Mouse (Mus musculus) heart, embryonic 12.5 days (tissue): ENCODE measurements at regions not wholly inside any gene's neighbourhood (a gene's known extent, or its start where the extent isn't known, plus 50 kb on each side); places are given as distances from the start of the nearest gene placed in this dataset.
"Not testable (repeated sequence)": the region's sequence is repeated elsewhere in the genome, so short reads cannot be mapped to it uniquely, and the experiment has no call there.

Source experiments
- ATAC-seq: fragments of 200-750 bp; cut with Nextera tagmentation; 2 replicates; pipeline ENCODE4 v1.8.0; 2017; ENCODE audit warnings: moderate TSS enrichment, moderate library complexity; ENCODE audit not compliant: insufficient number of reproducible peaks, low FRiP score
- H3K27ac ChIP-seq: fragments of 300-500 bp; sonication (generic); 2 replicates; pipeline ENCODE4 v1.5.1; 2016; ENCODE audit warnings: mild to moderate bottlenecking, moderate library complexity; ENCODE audit not compliant: poor library complexity, severe bottlenecking
- H3K27me3 ChIP-seq: fragments of 300-500 bp; sonication (generic); replicated peaks from 2 replicates; pipeline ENCODE4 v1.6.1; 2016; ENCODE audit warnings: mild to moderate bottlenecking, moderate library complexity
- H3K36me3 ChIP-seq: fragments of 300-500 bp; sonication (generic); 2 replicates; pipeline ENCODE4 v1.6.1; 2016; ENCODE audit warnings: mild to moderate bottlenecking, moderate library complexity
- H3K4me1 ChIP-seq: fragments of 300-500 bp; sonication (generic); replicated peaks from 2 replicates; pipeline ENCODE4 v1.6.1; 2016; ENCODE audit warnings: mild to moderate bottlenecking
- H3K4me2 ChIP-seq: fragments of 300-500 bp; sonication (generic); 2 replicates; pipeline ENCODE4 v1.6.1; 2016; ENCODE audit warnings: mild to moderate bottlenecking, moderate library complexity
- H3K4me3 ChIP-seq: fragments of 300-500 bp; sonication (generic); 2 replicates; pipeline ENCODE4 v1.5.1; 2016; ENCODE audit warnings: mild to moderate bottlenecking
- H3K9ac ChIP-seq: fragments of 300-500 bp; sonication (generic); 2 replicates; pipeline ENCODE4 v1.6.1; 2016; ENCODE audit warnings: mild to moderate bottlenecking, moderate library complexity
- H3K9me3 ChIP-seq: fragments of 300-500 bp; sonication (generic); replicated peaks from 2 replicates; pipeline ENCODE4 v1.6.1; 2016; ENCODE audit warnings: mild to moderate bottlenecking, moderate library complexity
- WGBS: fragments of 180-500 bp; shearing (Covaris S2); methylation state at CpG from one replicate; pipeline ENCODE4 v1.1.7; 2016; 5-methylcytosine and 5-hydroxymethylcytosine counted together

- not testable (repeated sequence) for H3K4me3 ChIP-seq, H3K9ac ChIP-seq, H3K4me1 ChIP-seq, H3K27ac ChIP-seq, H3K4me2 ChIP-seq, H3K27me3 ChIP-seq, H3K9me3 ChIP-seq, H3K36me3 ChIP-seq
- peak; percentile 82; the same call in 1 of the 2 replicates for ATAC-seq
- WGBS = 82% methylated on average over 6 of the region's 8 CpGs
These were observed 60.2 kb upstream of the Btbd35f28 start for GRCm38 (mm10) chrX:4136135-4136534.
